Mouse (Mus musculus): ENCODE results near the gene Dusp2.
"Not testable (repeated sequence)": the region's sequence is repeated elsewhere in the genome, so short reads cannot be mapped to it uniquely, and the experiment has no call there.

The Dusp2 gene

DNA sequence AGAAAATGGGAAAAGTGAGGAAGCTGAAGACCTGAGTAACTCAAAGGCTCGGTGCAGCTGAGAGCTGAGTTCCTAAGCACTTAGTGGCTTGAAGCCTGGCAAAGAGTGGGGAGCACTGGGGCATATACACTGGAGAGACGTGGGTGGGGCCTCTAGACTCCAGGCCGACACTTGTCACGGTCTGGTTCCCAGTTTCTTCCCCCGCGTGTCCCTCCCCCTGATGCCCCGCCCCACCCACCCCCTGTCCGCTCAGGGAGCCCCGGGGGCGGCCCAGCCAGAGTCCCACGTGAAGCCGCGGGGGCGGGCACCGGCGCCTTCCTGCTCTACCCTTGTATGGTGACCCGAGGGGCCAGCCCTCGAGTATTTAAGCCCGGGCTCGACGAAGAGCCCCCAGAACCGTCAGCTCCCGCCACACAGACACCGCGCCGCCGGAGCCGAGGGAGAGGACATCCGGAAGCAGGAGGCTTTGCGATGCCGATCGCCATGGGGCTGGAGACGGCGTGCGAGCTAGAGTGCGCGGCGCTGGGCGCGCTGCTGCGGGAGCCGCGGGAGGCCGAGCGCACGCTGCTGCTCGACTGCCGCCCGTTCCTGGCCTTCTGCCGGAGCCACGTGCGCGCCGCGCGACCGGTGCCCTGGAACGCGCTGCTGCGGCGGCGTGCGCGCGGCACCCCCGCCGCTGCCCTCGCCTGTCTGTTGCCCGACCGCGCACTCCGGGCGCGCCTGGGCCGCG lies at the start of gene Dusp2:
Gene Dusp2 (plus strand): TSS at position 393 of the 730 bp plus-strand sequence.
- DNase-seq (ENCODE audit: low spot score): peak; percentile 62

DNA sequence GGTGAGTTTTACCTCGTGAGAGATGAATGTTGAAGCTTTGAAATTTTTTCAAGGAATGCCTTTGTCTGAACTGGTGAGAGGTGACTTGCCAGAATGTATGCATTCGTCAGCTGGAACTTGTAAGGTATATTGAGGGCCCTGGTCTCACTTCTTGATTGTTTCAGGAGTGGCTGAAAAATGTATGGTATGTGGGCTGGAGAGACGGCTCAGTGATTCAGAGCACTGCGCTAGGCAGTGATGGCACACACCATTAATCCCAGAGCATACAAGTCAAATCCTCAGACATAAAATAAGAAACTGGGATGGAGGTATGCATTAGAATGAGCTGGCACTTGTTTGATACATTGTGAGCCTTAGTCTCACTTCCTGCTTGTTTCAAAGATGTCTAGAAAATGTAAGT lies 43.7 kb upstream of the Dusp2 start:
- no peak for DNase-seq (ENCODE audit: low spot score)

DNA sequence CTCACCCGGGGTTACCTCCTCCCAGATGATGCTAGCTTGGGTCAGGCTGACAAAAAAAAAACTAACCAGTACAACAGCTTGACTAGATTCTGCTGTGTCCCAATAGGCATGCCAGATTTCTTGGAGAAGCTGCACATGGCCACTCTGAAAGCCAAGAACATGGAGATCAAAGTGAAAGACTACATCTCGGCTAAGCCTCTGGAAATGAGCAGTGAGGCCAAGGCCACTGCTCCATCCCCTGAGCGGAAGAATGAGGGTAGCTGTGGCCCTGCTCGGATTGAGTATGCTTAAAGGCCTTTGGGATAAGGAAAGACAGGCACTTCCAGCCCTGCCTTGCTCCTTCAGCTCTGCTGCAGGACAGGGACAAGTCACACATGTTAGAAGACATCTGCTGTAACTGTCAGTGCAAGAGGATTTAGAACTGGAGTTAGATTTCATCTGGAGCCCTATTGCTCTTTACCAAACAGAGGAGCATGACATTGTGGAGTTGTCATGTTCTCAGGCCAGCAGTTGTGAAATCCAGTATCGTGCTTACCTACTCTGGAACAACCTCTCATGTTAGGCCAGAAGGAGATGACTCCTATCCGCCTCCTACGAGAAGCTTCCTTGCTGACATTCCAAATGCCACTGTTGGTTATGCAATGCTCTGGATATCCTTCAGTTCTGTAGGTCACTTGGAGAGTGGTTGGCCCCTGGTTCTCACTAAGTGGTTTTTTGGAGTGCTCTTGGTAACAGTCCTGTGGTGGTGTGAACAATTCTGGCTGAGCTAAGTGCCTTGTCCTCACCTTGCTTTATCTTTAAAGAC lies 38.8 kb upstream of the Dusp2 start:
- DNase-seq (ENCODE audit: low spot score): no peak

DNA sequence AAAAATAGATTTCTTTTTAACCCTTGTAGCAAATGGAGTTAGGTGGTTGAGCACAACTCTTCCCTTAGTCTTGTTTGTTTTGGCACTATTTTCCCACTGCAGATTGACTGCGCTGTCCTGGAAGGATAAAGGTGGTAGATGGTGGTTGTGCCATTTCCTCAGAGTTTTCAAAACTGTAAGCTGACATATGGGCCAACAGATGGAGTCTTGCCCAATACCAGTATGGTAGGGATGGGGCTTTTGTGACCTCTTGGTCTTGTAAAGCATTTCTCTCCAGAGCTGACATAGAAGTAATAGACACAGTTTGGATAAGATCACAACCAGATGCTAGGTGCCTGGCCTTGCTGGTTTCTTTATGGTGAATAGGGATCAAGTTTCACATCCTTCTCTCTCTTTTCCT lies 37.9 kb upstream of the Dusp2 start:
- DNase-seq (ENCODE audit: low spot score): no peak

DNA sequence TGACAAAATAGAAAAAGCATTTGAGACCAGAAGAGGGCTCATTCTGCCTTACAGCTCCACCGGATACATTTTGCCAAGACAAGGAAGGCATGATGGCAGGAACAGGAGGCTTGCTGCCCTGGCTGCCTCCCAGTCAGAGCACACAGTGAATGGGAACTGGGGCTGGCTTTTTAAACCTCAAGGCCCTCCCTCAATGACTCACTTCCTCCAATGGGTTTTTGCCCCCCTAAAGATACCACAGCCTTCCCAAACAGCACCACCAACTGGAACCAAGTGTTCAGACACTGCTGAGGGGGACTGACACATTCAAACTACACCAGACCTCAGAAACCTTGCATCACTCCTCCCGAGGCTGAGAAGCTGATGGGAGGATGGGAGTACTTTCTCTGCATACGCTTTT lies 35.3 kb upstream of the Dusp2 start:
- no peak for DNase-seq (ENCODE audit: low spot score)

DNA sequence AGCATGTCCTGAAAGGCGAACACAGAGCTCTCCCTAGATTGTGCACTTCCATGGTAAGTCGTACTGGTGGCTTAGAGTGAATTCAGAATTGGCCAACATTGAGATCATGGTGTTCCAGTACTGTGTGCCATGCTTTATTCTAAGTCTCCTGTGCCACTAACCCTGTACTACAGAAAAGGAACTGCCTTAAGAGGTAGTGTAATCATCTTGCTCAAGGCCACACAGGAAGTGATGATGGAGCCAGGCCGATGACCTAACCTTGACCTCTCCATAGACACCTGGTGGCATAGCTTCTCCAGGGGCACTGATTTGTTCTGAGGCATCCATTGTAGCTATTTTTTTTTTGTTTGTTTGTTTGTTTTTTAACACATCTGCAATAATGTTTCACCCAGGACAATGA lies 34.1 kb upstream of the Dusp2 start:
- DNase-seq (ENCODE audit: low spot score): no peak

DNA sequence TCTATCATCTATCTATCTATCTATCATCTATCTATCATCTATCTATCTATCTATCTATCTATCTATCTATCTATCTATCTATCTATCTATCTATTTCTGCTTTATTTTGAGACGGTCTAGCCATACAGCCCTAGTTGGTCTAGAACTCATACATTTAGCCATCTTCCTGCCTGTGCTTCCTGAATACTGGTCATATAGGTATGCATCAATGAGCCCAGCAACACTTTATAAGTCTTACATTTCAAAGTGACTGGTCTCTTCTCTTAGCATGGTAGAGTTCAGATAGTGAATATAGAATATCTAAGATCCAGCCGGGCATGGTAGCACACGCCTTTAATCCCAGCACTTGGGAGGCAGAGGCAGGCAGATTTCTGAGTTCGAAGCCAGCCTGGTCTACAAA lies 31.8 kb upstream of the Dusp2 start:
- not testable (repeated sequence) for DNase-seq (ENCODE audit: low spot score)

DNA sequence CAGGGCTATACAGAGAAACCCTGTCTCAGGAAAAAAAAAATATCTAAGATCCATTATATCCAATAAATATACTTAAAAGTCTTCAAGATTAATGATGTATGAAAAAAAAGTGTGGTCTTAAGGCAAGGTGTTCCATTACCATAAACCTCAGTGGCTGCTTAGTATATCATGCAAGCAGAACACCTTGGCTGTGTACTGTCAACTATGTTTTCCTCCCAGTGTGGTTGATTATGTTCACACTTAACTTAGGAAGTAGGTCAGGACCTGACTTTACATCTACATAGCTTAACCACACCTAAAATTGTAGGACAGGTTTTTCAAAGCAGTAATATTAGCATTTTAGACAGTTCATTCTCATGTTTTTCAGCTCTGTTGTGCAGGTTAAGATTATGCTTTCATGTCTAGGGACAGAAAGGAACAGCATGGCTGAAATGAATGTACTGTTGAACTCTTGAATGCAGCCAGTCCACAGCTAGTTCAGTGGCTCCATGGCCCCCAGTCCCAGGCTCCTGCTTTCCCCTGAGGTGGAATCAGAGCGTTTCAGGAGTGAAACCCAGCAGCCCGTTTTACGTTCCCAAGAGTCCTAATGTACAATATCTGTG lies 31.2 kb upstream of the Dusp2 start:
- no peak for DNase-seq (ENCODE audit: low spot score)

DNA sequence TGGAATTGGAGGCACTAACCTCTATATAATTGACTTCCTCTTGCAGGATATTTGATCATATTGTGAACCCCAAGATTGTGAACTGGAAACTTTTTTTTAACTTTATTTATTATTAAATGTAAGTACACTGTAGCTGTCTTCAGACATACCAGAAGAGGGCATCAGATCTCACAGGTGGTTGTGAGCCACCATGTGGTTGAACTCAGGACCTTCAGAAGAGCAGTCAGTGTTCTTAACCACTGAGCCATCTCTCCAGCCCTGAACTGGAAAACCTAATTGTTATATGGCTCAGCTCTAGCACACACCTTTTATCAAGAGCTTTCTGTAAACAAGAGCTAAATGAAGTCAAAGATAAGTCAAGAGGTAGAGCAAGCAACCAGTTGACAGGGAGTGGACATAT lies 29.8 kb upstream of the Dusp2 start:
- DNase-seq (ENCODE audit: low spot score): no peak

DNA sequence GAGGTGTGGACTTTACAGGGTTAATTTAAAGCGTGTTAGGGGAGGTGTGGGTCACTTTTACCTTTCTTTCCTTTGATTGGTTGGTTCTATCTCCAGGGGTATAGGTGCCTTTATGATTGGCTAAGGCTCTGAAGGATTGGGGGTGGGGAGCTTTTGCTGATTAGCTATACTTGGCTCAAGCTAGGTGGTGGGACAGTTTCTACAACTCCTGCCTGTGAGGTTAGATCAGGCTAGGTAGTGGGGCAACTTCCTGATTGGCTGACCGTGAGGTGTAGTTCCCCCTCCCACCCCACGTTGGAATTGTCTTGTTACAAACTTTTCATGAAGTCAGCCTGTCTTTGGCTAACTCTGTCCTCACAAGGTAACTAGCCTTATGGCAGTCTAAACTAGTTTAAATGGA lies 28.8 kb upstream of the Dusp2 start:
- DNase-seq (ENCODE audit: low spot score): no peak

DNA sequence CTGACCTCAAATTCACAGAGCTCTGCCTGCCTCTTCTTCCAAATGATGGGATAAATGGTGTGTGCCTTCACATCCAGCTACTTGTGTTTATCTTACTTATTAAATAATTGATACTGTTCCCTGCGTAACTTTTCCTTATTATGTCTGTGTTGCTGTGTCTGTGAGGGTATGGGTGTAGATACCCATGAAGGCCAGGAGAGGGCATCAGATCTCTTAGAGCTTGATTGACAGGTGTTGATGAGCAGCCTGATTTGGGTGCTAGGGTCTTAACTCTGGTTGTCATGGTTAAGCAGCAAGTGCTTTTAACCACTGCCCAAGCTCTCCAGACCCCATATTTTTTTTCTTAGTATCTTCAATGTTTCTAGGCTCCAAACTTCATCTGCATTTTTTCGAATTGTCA lies 27.3 kb upstream of the Dusp2 start:
- DNase-seq (ENCODE audit: low spot score): peak; percentile 42

DNA sequence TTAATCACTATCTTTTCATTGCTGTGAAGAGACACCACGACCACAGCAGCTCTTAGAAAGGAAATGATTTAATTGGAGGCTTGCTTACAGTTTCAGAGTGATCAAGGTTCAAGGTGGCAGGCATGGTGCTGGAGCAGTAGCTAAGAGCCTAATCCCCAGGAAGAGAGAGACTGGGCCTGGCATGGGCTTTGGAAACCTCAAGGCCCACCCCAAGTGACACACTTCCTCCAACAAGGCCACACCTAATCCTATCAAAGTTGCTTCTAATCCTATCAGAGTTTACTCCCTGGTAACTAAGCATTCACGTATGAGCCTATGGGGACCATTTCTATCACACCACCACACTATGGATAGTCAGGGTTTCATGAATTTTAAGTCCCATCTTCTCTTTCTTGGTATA lies 25.7 kb upstream of the Dusp2 start:
- no peak for DNase-seq (ENCODE audit: low spot score)

DNA sequence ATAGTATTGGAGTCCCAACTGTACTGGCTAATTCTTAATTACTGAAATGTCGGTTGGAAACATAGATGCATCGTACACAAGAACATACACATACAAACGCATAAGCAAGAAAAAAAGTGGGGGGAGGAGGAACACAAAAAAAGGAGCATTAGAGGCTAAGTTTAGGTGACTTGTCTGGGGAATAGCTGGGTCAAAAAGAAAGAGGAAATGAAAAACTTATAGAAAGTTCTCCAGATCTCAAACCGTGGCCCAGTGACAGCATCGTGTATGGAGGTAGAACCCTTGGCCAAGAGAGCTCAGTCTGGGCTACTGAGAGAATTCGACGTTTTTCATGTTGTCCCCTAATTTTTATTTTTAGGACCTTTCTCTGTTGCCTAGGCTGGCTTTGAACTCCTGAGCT lies 25.3 kb upstream of the Dusp2 start:
- DNase-seq (ENCODE audit: low spot score): no peak

DNA sequence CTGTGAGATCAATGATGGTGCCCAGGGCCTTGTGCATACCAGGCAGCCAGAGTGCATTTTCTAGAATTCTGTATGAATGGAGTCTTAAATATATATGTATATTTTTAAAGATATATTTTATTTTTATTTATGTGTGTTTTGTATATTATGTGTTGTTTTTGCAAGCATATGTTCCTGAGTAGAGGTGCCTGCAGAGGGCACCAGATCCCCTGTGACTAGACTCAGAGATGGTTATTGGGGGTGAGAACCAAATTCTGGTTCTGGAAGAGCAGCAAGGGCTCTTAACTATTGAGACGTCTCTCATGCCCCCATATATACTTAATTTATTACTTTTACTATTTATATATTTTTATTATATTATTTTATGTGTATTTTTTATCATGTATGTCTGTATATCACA lies 24.8 kb upstream of the Dusp2 start:
- no peak for DNase-seq (ENCODE audit: low spot score)

DNA sequence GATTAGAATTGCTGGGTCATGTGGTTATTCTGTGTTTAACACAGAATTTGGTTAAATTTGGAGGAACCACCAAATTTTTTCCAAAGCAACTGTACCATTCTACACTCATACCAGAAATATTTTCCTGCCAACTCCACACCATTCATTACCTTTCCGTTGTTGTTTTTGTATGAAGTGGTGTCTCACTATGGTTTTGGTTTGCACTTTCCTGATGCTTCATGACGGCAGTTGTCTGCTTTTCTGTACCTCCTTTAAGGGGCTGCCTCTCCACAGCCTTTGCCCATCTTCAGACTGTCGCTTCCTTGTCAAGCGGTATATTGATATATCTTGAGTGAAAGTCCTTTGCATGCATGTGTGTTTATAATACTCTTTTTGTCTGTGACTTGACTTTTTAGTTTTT lies 23.2 kb upstream of the Dusp2 start:
- no peak for DNase-seq (ENCODE audit: low spot score)

DNA sequence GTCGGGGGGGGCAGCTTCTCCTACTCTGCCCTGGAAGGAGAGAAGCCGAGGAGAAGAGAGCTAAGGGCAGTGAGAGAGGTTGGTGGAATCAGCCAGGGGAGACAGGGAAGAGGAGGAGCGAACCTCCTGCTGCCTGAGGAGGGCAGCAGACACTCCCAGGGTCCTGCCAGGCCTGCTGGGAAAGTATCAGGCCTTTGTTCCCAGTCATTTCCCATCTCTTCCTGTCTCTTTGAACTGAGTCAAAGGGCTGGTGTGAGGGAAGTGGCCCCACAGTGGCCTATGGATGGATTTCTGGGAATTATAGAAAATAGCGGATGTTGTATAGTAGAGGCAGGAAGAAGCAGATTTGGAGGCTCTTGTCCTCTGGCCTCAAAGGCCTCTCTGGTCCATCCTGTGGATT lies 22.1 kb upstream of the Dusp2 start:
- DNase-seq (ENCODE audit: low spot score): no peak

DNA sequence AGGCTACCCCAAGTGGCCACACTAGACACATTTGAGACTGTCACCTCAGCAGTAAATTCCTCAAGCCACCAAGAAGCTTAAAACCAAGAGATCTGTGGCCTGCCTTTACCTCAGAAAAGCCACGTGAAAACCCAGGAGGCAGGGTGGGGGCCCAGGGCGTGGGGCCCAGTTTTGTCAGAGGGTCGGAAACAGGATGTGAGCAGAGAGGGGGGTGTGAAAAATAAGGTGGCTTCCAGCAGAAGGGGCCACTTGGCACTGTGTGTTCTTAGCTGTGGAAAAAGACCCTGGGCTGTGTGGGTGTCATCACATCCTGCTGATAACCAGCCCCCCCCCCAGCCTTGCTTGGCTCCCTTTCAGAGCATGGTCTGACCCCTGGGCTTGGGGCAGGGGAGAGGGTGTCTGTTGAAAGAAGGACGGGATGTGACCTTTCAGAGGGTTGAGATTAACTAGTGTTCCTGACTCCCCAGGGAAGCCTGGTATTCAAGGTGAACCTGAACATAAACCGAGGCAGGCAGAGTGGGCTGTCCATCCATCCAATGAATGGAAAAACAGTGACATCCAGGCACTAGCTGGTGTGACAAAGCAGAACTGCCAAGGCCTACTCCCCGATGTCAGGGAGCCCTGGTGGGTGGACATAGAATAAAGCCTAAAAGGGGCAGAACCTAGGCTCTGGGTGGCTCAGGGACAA lies 21.3 kb upstream of the Dusp2 start:
- no peak for DNase-seq (ENCODE audit: low spot score)

DNA sequence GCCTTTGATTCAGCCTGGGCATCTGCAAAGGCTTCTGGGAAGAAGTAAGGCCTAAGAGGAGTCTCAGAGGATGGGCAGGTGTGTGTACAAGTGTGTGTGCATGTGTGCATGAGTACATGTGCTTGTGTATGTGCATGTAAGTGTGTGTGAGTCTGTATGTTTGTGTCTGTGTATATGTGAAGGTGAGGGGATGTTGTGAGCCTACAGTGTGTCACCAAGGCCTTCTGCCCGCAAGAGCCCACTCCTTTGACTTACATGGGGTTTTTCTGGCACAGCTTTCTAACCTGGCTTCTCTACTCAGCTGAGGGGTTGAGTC lies 20.8 kb upstream of the Dusp2 start:
- DNase-seq (ENCODE audit: low spot score): no peak

DNA sequence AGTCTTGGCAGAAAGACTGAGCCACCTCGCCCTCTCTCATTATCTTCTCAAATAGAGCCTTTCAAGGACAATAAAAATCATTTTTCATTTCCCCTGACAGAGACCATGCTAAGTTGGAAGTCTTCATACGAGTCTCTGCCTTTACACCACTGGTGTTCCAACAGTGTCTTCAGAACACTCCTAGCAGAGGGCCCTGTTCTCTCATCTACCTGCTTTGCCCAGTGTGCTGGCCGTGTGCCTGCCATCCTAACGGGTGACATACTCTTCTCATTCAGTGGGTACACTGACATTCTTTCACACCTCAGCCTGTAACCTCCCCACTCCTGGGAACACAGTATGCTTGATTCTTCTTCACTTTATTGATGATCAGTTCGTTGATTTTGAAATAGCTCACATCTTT lies 19.5 kb upstream of the Dusp2 start:
- no peak for DNase-seq (ENCODE audit: low spot score)

DNA sequence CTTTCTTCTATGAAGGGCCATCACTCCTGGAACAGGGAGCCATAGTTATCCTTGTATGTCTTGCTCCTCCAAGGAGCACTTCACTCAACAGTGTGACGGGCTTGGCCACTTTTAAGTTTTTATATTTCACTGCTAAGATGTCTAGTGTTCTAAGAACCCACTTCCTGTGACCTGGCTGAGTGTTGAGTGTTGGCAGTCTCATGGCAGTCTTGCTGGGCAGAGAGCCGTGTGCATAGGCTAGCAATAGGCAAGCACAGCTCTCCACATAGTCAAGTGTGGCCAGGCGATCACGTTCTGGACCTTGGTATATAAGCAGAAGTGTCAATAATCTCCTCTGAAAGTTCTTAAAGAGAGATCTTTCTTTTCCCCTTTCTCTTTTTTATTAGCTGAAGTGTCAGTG lies 17.8 kb upstream of the Dusp2 start:
- DNase-seq (ENCODE audit: low spot score): no peak

DNA sequence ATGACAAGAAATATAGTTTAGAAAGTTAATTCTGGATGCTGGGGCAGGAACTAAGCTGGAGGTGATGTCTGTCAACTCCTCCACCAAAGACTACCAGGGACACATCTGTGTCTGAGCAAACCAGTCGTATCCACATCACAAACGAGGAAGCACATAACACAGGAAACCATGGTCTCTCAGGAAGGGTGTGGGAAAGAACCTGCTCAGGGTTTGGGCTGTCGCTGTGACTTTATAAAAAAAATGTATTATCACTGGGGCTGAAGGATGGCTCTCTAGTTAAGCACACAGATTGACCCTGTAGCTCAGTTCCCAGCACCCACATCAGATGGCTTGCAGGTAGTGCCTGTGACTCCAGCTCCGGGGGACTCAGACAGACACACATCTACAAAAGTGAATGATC lies 16.9 kb upstream of the Dusp2 start:
- DNase-seq (ENCODE audit: low spot score): no peak

DNA sequence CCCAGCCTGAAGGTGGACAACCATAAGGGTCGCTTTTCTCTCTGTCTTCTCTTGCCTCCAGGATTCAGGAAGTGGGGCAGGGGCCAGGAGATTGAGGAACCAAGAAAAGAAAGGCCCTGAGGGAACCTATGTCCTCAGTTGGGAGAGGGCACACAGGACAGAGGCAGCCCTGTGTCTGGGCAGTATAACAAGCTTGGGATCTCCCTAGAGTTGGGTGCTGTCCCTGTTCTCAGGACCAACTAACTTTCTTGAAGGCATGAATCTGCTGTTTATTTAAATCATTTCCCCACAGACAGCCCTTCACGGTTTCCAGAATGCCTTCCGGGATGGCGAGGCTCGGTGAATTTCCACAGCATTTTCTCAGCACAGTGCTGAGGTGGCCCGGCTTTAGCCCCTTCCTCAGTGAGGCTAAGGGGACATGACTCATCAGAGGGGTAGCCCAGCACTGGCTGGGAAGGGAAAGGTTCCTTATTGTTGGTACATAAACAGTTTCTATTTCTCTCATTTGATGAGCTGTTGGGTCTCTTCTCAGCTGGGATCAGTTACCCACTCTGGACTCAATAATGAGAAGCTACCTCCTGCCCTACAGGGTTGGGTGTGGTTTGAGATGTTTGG lies 13.2 kb upstream of the Dusp2 start:
- no peak for DNase-seq (ENCODE audit: low spot score)

DNA sequence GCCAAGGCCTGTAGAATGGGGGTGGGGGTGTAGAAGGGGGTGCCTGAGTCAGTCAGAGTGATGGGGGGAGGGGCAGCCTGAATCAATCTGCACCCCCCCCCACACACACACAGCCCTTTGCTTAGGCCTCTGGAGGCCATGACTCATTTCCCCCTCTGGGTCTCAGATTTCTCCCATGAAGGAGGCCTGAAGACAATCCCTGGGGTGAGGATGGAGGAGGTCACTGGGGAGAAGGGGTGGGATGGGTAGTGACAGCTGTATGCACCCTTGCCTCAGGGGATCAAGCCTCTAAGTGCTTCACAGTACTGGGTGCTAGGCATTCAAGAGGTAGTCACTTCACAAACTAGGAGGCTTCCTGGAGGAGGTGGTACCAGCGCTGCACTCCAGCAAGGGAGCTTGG lies 12.3 kb upstream of the Dusp2 start:
- no peak for DNase-seq (ENCODE audit: low spot score)
